Mouse (Mus musculus) neural tube, embryonic 12.5 days (tissue): ENCODE measurements around the gene Gm17622. TPM values are rescaled to one million over a fixed set of nuclear protein-coding genes. Genes with fewer than 3 reads are reported as not detected.

Experiments
- ATAC-seq: fragments of 200-750 bp; cut with Nextera tagmentation; 2 replicates; pipeline ENCODE4 v1.8.0; 2017; ENCODE audit warnings: low read depth, mild to moderate bottlenecking, moderate TSS enrichment, moderate library complexity; ENCODE audit not compliant: low FRiP score
- H3K27ac ChIP-seq: fragments of 300-500 bp; sonication (generic); 2 replicates; pipeline ENCODE4 v1.5.1; 2016
- H3K27me3 ChIP-seq: fragments of 300-500 bp; sonication (generic); replicated peaks from 2 replicates; pipeline ENCODE4 v1.6.1; 2016; ENCODE audit warnings: mild to moderate bottlenecking
- H3K36me3 ChIP-seq: fragments of 300-500 bp; sonication (generic); 2 replicates; pipeline ENCODE4 v1.6.1; 2016; ENCODE audit warnings: mild to moderate bottlenecking
- H3K4me1 ChIP-seq: fragments of 300-500 bp; sonication (generic); 2 replicates; pipeline ENCODE4 v1.6.1; 2016
- H3K4me2 ChIP-seq: fragments of 300-500 bp; sonication (generic); replicated peaks from 2 replicates; pipeline ENCODE4 v1.6.1; 2016; ENCODE audit warnings: mild to moderate bottlenecking
- H3K4me3 ChIP-seq: fragments of 300-500 bp; sonication (generic); 2 replicates; pipeline ENCODE4 v1.5.1; 2016
- H3K9ac ChIP-seq: fragments of 300-500 bp; sonication (generic); 2 replicates; pipeline ENCODE4 v1.6.1; 2016; ENCODE audit warnings: mild to moderate bottlenecking
- H3K9me3 ChIP-seq: fragments of 300-500 bp; sonication (generic); 2 replicates; pipeline ENCODE4 v1.6.1; 2016; ENCODE audit warnings: mild to moderate bottlenecking
- WGBS: fragments of 180-500 bp; shearing (Covaris S2); methylation state at CpG from one replicate; pipeline ENCODE4 v1.1.7; 2016; 5-methylcytosine and 5-hydroxymethylcytosine counted together
- polyA plus RNA-seq: library from polyadenylated mRNA; unstranded; fragments of >200 nt; fragmentation: Nextera tagmentation; extraction: Ambion mirVana; gene quantifications from 2 replicates; pipeline ENCODE4 v1.2.1, GENCODE M21; 2016

The Gm17622 gene
- polyA plus RNA-seq = not detected in 2 replicates

- Histone ChIP-seq H3K4me2 (no peak within 1 kb of the TSS), H3K4me3 (no peak within 1 kb of the TSS), H3K9me3 (no peaks in the 10 kb centered on the region), H3K27me3 (no peaks in the 10 kb centered on the region), H3K4me1 (no peaks in the 10 kb centered on the region), H3K9ac (no peak within 1 kb of the TSS), H3K36me3 (peaks cover 13% of the 10 kb centered on the region; the same call in 1 of the 2 replicates), H3K27ac (no peak within 1 kb of the TSS)
- ATAC-seq = no peak
- 91% methylated on average over 3 of the region's 3 CpGs for WGBS
These were observed at the start of gene Gm17622 for GRCm38 (mm10) chr13:96490433-96490832. Gene Gm17622 (plus strand): TSS chr13:96490733.

- H3K4me3 ChIP-seq = no peak overlapping the region
- 86% methylated on average over 11 of the region's 11 CpGs for WGBS
- no peak overlapping the region for H3K27ac ChIP-seq
These were observed 40.2 kb upstream of the Gm17622 start for GRCm38 (mm10) chr13:96450205-96450856.

GRCm38 (mm10) chr13:96450869-96451268 lies 39.7 kb upstream of the Gm17622 start:
- Histone ChIP-seq H3K9ac (no peak overlapping the region), H3K4me3 (no peak overlapping the region), H3K27ac (no peak overlapping the region), H3K36me3 (no peaks in the 10 kb centered on the region), H3K4me1 (no peaks in the 10 kb centered on the region), H3K4me2 (no peak overlapping the region), H3K9me3 (no peaks in the 10 kb centered on the region), H3K27me3 (no peaks in the 10 kb centered on the region)
- ATAC-seq = no peak
- WGBS = 91% methylated on average over 7 of the region's 7 CpGs

More at GRCm38 (mm10) chr13:96450205-96450856, 40.2 kb upstream of the Gm17622 start:
- H3K36me3 ChIP-seq = no peaks in the 10 kb centered on the region
- H3K4me1 ChIP-seq = no peaks in the 10 kb centered on the region
- no peak overlapping the region for H3K9ac ChIP-seq
- H3K27me3 ChIP-seq = no peaks in the 10 kb centered on the region
- ATAC-seq = no peak
- no peak overlapping the region for H3K4me2 ChIP-seq
- no peaks in the 10 kb centered on the region for H3K9me3 ChIP-seq

GRCm38 (mm10) chr13:96451386-96452140 lies 39.0 kb upstream of the Gm17622 start:
- no peaks in the 10 kb centered on the region for H3K36me3 ChIP-seq
- no peaks in the 10 kb centered on the region for H3K27me3 ChIP-seq
- H3K4me3 ChIP-seq = no peak overlapping the region
- no peaks in the 10 kb centered on the region for H3K9me3 ChIP-seq
- no peak for ATAC-seq
- H3K9ac ChIP-seq = no peak overlapping the region
- H3K27ac ChIP-seq = no peak overlapping the region
- WGBS = 89% methylated on average over 11 of the region's 11 CpGs
- no peak overlapping the region for H3K4me2 ChIP-seq
- no peaks in the 10 kb centered on the region for H3K4me1 ChIP-seq

GRCm38 (mm10) chr13:96452621-96453020 lies 37.9 kb upstream of the Gm17622 start:
- no peaks in the 10 kb centered on the region for H3K9me3 ChIP-seq
- 94% methylated on average over 3 of the region's 3 CpGs for WGBS
- no peak overlapping the region for H3K27ac ChIP-seq
- no peaks in the 10 kb centered on the region for H3K36me3 ChIP-seq
- H3K4me3 ChIP-seq = no peak overlapping the region
- no peaks in the 10 kb centered on the region for H3K4me1 ChIP-seq
- H3K4me2 ChIP-seq = no peak overlapping the region
- ATAC-seq = no peak
- H3K27me3 ChIP-seq = no peaks in the 10 kb centered on the region
- H3K9ac ChIP-seq = no peak overlapping the region

- no peak for ATAC-seq
- H3K27me3 ChIP-seq = no peaks in the 10 kb centered on the region
- no peak overlapping the region for H3K27ac ChIP-seq
- no peaks in the 10 kb centered on the region for H3K36me3 ChIP-seq
- no peaks in the 10 kb centered on the region for H3K9me3 ChIP-seq
- H3K4me2 ChIP-seq = no peak overlapping the region
- no peak overlapping the region for H3K9ac ChIP-seq
- 83% methylated on average over 3 of the region's 3 CpGs for WGBS
- H3K4me3 ChIP-seq = no peak overlapping the region
- no peaks in the 10 kb centered on the region for H3K4me1 ChIP-seq
These were observed 36.2 kb upstream of the Gm17622 start for GRCm38 (mm10) chr13:96454288-96454687.

GRCm38 (mm10) chr13:96457566-96457965 lies 33.0 kb upstream of the Gm17622 start:
- Histone ChIP-seq H3K4me1 (no peaks in the 10 kb centered on the region), H3K4me3 (no peak overlapping the region), H3K27me3 (no peaks in the 10 kb centered on the region), H3K4me2 (no peak overlapping the region), H3K27ac (no peak overlapping the region), H3K9ac (no peak overlapping the region), H3K9me3 (no peaks in the 10 kb centered on the region), H3K36me3 (no peaks in the 10 kb centered on the region)
- 93% methylated on average over 5 of the region's 5 CpGs for whole genome bisulfite sequencing
- ATAC-seq = no peak

GRCm38 (mm10) chr13:96458018-96458417 lies 32.5 kb upstream of the Gm17622 start:
- ATAC-seq = no peak
- H3K9ac ChIP-seq = no peak overlapping the region
- H3K36me3 ChIP-seq = no peaks in the 10 kb centered on the region
- H3K9me3 ChIP-seq = no peaks in the 10 kb centered on the region
- no peaks in the 10 kb centered on the region for H3K4me1 ChIP-seq
- no peak overlapping the region for H3K4me3 ChIP-seq
- 90% methylated on average over 5 of the region's 5 CpGs for WGBS
- no peak overlapping the region for H3K4me2 ChIP-seq
- no peaks in the 10 kb centered on the region for H3K27me3 ChIP-seq
- no peak overlapping the region for H3K27ac ChIP-seq

GRCm38 (mm10) chr13:96458606-96459005 lies 31.9 kb upstream of the Gm17622 start:
- Histone ChIP-seq H3K4me1 (no peaks in the 10 kb centered on the region), H3K4me2 (no peak overlapping the region), H3K4me3 (no peak overlapping the region), H3K9ac (no peak overlapping the region), H3K9me3 (no peaks in the 10 kb centered on the region), H3K36me3 (no peaks in the 10 kb centered on the region), H3K27me3 (no peaks in the 10 kb centered on the region), H3K27ac (no peak overlapping the region)
- no peak for ATAC-seq
- 87% methylated on average over 4 of the region's 4 CpGs for WGBS

GRCm38 (mm10) chr13:96462644-96463043 lies 27.9 kb upstream of the Gm17622 start:
- H3K4me1 ChIP-seq = no peaks in the 10 kb centered on the region
- no peak overlapping the region for H3K27ac ChIP-seq
- H3K27me3 ChIP-seq = no peaks in the 10 kb centered on the region
- WGBS = 66% methylated on average over 1 of the region's 1 CpGs
- no peak overlapping the region for H3K4me2 ChIP-seq
- no peaks in the 10 kb centered on the region for H3K9me3 ChIP-seq
- H3K36me3 ChIP-seq = no peaks in the 10 kb centered on the region
- no peak for ATAC-seq
- H3K4me3 ChIP-seq = no peak overlapping the region
- H3K9ac ChIP-seq = no peak overlapping the region

- WGBS = 47% methylated on average over 5 of the region's 5 CpGs
- ATAC-seq = no peak
- Histone ChIP-seq H3K36me3 (no peaks in the 10 kb centered on the region), H3K27ac (no peak overlapping the region), H3K27me3 (no peaks in the 10 kb centered on the region), H3K4me3 (no peak overlapping the region), H3K9me3 (no peaks in the 10 kb centered on the region), H3K9ac (no peak overlapping the region), H3K4me1 (no peaks in the 10 kb centered on the region), H3K4me2 (no peak overlapping the region)
These were observed 25.2 kb upstream of the Gm17622 start for GRCm38 (mm10) chr13:96465315-96465714.

- Histone ChIP-seq H3K9me3 (no peaks in the 10 kb centered on the region), H3K4me2 (no peak overlapping the region), H3K4me3 (no peak overlapping the region), H3K27me3 (no peaks in the 10 kb centered on the region), H3K27ac (no peak overlapping the region), H3K9ac (no peak overlapping the region), H3K36me3 (no peaks in the 10 kb centered on the region), H3K4me1 (no peaks in the 10 kb centered on the region)
- ATAC-seq = no peak
- 96% methylated on average over 5 of the region's 5 CpGs for WGBS
These were observed 21.9 kb upstream of the Gm17622 start for GRCm38 (mm10) chr13:96468678-96469077.
